Mouse (Mus musculus) liver, adult 2 months (tissue): ENCODE measurements at regions not wholly inside any gene's neighbourhood (a gene's known extent, or its start where the extent isn't known, plus 50 kb on each side); places are given as distances from the start of the nearest gene placed in this dataset.

Source experiments
- CTCF ChIP-seq: fragments of 200-500 bp; IDR thresholded peaks from 2 replicates; pipeline ENCODE4 v1.5.1; 2011; ENCODE audit warnings: low read depth, low read length, control low read depth
- POLR2A ChIP-seq: fragments of 200-500 bp; IDR thresholded peaks from 2 replicates; pipeline ENCODE4 v1.6.1; 2011; ENCODE audit warnings: low read length, control low read depth; ENCODE audit not compliant: insufficient read depth; ENCODE audit errors: extremely low read depth

GRCm38 (mm10) chr4:131138891-131139290, 194.7 kb downstream of the Matn1 start:
- TF ChIP-seq POLR2A = no peak
- no peak for TF ChIP-seq CTCF
